Mouse (Mus musculus) erythroblast, embryonic 14.5 days (primary cell): ENCODE measurements around the gene Tnfrsf19.

Experiments
- GATA1 ChIP-seq: IDR thresholded peaks from 2 replicates; pipeline ENCODE4 v1.6.1; 2012; ENCODE audit warnings: low read length, inconsistent platforms, mixed read lengths
- TAL1 ChIP-seq: IDR thresholded peaks from 3 replicates; pipeline ENCODE4 v1.6.1; 2012; ENCODE audit warnings: low read length, inconsistent platforms, mixed read lengths

DNA sequence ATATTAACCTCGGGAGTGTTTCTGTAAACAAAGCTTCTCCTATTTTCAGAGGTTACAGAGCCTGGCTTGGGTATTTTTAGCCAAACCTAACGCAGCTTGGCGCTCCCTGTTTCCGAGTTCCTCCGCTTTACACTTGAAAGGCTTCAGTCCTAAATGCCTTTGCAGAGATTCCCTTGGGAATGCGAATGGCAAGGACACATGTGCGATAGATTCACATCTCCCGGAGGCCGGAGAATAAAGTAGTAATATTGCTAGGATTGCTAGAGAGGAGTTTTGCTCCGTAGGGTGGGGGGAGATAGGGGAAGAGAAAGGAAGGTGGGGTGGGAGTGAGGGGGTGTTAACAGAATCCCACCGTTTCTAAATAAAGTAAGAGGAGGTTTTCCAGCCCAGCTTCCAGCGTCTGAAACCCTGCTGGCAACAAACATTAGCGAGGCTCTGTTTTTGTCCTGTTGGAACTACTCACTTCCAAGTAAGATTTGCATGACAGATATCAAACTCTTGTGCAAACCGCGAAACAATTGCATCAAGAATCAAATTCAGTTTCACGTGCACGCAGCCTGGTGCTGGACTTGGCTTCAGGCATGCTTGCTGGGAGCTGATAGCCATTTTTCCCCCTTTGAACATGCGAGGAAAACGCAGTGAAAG is 722 bp downstream of the Tnfrsf19 start:
- TF ChIP-seq GATA1, result no peak
- TF ChIP-seq TAL1, result no peak
